Mouse (Mus musculus) adrenal gland, adult 18-20 months (tissue): ENCODE measurements around the gene Mettl24. TPM values are rescaled to one million over a fixed set of nuclear protein-coding genes. Genes with fewer than 3 reads are reported as not detected.
"Not testable (repeated sequence)": the region's sequence is repeated elsewhere in the genome, so short reads cannot be mapped to it uniquely, and the experiment has no call there.

Experiments
- DNase-seq, 2 experiments: peaks; one replicate each; pipeline ENCODE4 v3.0.0; 2021 to 2022; ENCODE audit warnings: low spot score in 2 of 2
- total RNA-seq, 2 experiments: library from RNA; stranded (reverse); gene quantifications; 1 replicate in 1 of 2; 2 replicates in 1 of 2; pipeline ENCODE4 v1.2.3; 2021

The Mettl24 gene
- total RNA-seq, 2 experiments from 2014 or later: 6.5 to 7.3 TPM

DNA sequence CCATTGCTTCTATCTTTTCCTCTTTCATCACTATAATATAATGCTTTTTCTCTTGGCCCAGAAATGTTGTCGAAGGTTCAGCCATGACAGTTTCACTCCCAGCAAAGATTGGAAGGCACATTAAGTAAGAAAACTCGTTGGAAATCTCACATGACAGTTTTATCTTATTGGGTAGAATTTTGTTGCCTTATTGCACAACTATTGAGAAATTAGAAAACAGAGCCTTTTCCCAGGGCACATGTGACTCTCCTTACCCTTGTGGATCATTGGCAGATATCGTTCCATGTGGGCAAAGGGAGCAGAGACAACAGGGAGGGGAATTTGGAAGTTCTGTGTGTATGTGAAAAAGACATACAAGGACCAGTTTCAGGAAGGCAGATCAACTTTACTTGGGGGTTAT is 107.3 kb downstream of the Mettl24 start:
- DNase-seq: no peak

DNA sequence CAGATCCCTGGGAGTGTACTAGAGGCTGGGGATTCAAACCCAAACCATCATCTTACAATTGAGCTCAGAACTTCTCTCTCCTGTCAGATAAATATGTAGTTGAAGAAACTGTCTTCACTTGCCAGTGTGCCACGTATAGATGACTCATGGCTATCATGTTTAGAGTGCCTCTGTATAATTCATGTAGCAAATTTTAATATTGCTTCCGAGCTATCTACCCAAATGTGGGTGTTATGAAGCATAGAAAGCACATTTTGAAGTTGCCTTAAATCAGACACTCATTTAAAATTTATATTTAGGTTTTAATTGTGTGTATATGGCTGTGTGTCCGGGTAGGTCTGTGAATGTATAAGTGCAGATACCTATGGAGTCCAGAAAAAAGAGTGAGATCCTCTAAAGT is 109.0 kb downstream of the Mettl24 start:
- DNase-seq: no peak

DNA sequence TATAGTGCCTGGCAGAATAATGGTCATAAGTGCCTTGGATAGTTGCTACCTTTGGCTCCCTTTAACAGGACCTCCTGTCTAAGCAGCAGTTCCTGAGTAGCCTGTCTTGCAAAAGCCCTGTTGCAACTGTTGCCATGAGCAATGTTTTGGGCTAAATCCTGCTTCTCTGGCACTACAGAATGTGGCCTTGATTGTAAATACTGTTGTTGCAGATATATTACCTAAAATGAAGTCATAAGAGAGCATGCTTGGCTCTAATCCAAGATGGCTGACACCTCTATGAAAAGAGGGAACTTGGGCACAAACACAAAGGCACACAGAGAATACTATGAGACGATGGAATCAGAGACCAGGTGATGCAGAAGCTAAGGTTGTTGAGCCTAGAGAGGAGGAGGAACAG is 122.1 kb downstream of the Mettl24 start:
- no peak for DNase-seq

DNA sequence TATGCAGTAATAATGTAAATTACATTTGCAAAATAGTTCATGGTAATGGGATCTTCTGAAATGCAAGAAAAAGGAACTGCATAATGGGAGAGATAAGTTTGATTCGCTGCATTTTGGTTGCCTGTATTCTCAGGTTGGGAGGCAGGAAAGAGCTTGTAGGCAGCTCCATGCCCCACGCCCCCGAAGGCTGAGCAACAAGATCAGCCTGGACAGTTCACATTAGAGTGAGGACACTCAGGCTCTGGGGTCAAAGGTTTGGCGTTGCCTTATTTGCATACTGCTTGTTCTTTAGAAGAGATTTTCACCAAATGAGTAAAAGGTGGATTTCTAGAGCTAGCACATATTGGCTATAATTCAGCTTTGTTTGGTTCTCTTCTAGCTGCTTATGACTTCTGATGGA is 123.1 kb downstream of the Mettl24 start:
- no peak for DNase-seq

DNA sequence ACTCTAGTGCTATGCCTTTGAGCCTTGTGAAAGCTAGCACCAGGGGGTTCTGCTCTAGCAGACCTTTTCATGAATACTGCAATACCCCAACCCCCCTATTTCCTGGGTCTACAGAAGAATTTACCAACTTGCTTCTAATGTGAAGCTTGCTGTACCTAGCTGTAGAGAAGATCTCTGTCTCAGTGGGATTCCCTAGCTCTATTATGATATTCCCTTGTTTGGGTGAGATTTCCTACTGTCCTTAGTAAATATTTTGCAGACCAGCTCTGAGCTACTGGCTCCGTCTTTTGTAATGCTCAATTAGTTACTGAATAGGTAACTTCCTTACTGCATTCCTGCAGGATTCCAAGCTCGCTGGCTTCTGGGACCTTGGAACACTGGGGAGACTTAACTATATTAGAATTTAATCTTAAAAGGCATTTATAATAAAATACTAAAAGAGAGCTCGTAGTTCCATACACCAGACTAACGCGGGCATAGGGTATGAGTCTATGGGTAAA is 126.4 kb downstream of the Mettl24 start:
- not testable (repeated sequence) for DNase-seq

DNA sequence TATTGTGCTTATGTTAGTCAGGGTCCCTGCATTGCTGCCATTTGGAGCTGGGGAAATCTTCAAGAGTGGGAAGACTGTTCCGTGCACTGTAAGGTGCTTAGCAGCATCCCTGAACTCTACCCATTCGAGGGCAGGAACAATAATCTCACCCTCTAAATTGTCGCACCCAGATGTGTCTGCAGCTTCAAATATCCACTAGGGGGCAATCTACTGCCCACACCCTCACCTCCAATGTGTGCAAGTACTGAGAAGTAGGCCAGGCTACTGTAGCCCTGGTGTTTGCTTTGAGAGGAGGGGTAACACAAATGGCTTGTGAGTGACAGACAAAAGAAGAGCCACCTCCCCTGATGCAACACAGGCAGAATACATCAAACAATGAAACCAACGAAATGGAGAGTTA is 130.5 kb downstream of the Mettl24 start:
- no peak for DNase-seq

DNA sequence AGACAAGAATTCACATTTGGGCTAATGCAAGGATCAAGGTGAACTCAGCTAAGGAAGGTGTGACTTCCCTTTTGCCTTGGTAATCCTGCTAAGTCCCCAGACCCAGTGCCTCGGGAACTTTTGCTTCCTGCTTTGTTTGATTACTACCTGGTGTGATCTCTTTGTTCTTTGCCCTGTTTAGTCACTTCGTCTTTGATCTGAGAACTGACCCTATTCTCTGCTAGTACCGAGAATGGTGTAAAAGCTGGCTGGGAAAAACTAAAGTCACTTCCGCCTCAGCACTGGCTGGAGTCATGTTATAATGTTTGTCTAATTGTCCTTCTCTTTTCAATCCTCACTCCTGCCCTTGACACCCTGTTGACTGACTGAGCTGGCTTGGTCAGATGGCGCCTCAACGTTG is 133.4 kb downstream of the Mettl24 start:
- DNase-seq: no peak

DNA sequence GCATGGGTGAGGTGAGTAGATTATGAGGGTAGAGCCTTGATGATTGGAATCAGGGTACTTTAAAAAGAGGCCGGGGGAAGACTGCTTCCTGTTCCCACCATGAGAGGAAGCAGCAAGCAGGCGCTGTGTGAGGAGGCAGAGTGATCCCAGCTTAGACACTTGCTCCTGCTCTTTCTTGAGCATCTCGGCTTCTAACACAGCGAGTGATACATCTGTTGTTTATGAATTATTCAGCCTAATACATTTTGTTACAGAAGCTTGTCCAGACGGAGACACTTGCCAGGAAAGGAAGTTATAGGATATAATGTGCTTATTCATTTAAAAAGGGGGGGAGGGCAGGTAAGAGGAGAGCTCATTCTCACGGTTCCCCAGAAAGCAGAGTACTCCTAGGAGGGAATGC is 142.9 kb downstream of the Mettl24 start:
- no peak for DNase-seq

DNA sequence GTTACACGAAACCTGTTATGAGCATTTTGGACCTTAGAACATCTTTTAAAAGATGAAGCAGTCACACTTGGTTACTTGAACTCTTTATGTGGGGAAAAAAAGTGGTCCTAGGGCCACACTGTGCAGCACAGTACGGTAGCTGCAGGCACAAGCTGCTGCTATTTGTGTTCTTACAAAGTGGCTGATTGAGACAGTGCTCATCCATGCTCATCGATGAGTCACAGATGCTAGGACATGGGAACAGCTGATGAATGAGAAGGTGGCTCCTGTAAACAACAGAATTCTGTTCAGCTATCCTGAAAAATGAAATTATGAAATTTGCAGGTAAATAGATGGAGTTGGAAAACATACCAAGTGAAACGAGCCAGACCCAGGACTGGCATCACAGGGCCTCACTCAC is 144.6 kb downstream of the Mettl24 start:
- DNase-seq: no peak

DNA sequence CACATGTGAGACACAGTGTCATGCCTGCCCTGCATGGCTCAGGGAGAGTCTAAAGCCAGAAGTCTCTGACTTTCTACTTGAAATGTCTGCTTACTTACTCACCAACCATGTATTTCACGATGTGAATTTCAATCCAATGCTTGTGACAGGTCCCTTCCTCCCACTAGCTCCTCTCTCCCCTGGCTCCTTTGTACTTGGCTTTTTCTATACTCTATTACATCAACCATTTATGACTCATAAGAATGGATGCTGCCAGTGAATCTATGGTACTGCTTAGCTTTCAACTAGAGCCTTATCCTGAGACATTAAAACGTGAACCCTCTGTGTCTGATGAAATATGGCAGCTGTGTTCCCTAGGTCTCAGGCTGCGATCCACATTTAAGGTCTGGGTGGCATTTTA is 147.2 kb downstream of the Mettl24 start:
- no peak for DNase-seq

DNA sequence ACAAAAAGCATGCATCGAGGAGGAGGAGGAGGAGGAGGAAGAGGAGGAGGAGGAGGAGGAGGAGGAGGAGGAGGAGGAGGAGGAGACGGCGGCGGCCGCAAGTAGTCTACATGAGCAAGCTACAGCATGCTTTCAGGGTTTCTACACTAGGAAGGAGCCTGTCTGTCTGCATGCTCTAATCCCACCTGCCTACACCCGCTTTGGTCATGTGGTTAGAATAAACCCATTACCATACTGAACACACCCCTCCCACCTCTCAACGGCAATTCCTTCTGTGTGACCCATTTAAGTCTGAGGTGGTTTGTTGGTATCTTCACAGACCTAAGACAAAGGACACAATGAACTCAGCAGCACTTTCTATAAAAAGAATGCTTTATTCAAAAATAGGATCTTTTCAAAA is 148.2 kb downstream of the Mettl24 start:
- no peak for DNase-seq

DNA sequence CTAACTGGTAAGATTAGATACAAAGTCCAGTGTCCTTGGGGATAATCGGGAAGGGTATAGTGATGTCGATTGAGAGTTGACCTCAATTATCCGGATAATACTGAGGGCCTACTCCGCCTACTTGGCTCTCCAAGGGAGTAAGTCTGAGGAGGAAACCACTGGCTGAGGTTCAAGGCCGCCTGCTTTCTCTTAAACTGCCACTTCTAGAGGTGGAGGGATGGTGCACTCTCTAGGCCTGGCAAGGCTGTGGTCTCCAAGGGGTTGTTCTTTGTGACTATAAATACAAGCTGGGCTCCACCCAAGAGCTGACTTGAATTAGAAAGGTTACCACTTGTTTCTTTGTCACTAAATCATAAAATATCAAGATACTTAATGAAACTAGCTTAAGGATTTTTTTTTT is 157.0 kb downstream of the Mettl24 start:
- DNase-seq: no peak

DNA sequence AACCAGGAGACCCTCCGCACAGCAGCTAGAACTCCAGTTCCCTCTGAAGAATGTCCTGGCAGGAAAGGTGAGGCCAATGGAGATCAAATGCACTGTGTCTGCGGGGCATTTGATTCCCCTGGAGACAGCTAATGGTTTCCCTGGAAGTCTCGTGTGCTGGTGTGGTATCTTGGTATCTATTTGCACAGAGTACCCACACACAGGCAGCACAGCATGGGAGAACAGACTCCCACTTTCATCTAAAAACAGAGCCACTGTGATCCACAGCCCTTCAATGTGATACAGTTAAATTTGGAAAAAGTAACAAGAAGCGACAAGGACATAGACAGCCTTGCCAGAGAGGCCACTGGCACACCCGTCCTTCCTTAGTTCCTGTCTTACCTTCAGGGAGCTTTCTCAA is 160.8 kb downstream of the Mettl24 start:
- no peak for DNase-seq

DNA sequence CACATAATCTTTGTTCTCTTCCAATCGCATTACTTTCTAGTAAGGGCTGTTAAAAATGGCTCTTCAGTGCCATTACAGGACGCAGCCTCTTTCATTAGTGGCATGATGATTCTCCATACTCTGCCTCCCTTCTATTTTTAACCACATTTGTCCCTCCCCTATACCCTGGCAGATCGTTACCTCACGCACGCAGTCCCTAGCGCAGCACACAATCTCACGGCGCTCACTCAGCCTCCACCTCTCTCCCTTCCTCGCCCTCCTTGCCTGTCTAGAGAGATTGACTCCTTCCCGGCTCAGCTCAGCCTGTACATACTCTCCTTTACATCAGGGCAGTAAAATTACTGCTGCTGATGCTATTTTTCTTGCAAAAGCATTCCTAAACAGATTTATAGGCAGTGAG is 161.5 kb downstream of the Mettl24 start:
- no peak for DNase-seq

DNA sequence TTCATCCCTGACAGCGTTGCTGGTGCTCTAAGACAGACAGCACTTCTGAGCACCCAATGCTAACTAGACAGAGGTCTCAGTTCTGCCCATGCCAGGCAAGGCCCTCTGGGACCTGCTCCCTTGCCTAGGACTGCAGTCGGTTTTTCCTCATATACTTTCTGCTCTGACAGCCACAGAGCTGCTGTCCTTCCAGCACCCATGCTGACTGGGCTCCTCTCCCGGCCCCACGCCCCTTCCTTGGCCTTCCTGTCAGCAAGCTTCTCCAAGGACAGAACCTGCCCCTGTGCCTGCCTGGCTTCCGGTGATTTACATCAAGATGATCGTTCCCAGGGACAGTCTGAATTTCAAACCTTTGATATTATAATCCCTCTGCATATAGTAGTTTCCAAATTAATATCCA is 162.5 kb downstream of the Mettl24 start:
- DNase-seq: no peak

DNA sequence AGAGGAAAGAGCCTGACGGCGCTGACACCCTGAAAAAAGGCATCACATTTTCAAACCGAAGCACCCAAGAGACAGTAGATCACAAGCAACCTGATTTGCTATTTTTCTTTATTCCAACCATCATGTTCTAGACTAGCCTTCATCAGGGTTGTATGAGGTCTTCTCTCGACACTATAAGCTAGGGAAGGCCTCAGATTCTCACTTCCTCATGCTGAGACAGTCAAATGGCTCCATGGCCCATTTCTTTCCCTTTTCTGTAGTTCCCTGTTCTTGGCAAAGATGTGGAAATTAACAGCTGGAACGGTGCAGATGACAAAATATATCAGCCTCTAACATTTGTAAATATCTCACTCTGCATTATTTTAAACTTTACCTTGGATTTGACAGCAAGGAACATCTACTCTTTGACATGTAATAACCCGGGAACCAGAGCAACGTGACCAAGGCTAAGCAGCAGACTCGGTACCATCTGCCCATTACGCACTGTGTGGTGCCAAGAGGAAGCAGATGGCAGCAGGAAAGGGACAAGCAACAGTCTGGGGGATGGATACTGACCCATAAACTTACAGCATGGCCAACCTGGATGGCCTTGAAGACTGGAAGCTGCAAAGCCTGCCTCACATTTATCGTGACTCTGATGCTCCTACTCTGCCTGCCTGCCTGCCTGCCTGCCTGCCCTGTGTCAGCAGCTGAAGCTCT is 164.2 kb downstream of the Mettl24 start:
- no peak for DNase-seq

DNA sequence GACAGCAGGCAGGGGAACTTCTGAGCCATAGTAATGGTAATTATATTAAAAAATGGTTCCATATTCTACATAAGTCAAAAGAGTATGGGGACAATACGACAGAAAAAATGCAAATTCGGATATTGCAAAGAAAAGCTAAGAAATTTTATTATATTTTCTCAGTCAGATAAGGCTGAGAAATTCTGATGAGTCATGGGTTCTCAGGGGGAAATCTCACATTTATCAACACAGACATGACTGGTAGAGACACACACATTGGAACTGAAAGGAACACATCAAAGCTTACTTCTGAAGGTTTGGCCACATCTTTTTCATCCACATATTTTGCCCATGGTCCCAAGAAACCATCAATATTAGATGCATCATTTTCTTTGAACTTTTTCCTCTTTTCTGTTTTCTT is 167.6 kb downstream of the Mettl24 start:
- no peak for DNase-seq

DNA sequence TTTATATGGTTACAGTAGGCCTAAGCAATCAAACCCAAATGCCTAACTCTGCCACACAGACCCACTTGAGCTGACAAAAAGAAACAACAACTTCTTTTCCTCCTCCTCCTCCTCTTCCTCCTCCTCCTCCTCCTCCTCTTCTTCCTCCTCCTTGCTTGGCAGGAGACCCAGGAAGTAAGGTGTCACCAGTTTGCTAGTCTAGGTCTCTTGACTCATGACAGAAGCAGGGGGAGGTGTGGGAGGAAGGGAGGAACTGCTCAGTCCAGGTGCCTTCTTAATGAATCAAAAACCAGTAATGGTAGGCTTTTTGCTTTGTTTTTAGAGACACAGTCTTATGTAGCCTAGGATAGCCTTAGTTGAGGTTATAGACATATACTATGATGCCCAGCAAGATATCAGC is 168.1 kb downstream of the Mettl24 start:
- no peak for DNase-seq

DNA sequence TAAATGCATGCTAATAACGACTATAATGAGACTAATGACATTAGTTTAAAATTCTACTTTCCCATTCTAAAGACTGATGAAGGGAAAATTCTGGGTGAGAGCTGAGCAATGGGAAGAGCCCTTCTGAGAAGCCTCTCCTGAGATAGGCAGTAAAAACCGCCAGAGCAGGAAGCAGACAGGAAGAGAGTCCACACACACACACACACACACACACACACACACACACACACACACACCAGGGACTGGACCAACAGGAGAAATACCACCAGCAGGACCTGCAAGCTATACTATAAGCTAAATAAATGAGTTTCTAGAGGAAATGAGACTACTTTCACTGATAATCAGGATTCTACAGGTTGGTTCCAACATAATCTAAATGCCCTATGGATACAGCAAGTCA is 172.5 kb downstream of the Mettl24 start:
- no peak for DNase-seq

DNA sequence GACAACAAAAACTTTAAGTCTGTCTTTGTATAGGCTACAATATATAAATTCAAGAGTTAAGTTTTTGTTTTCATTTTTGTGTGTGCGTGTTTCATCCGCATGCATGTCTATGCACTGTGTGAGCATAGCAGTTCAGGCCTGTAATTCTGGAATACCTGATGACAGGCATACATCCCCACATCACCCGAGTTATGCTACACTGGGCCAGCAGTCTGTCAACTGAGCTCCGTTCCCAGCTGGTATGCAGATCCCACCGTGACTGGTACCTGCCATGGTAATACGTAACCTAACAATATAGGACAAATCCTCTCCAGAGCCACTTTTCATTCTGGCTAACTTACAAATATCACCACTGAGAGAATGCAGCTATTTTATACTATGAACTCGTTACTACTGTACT is 173.6 kb downstream of the Mettl24 start:
- DNase-seq: no peak

DNA sequence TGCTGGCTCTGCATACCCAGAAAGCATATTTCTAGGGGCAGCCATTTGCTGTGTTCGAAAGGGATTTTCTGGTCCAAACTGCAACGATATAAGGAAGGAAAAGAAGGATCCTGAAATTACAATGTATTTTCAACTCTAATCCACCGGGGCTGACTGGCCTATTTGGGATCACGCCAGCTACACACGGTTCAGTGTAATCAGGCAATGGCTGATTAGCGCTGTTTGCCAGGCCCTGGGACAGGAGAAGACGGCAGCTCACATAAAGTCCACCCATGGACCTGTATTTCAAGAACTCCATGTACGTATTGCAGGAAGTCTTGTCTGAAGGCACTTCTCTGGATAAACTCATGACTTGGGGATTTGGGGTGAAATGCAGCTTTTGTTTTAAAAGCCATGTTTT is 174.5 kb downstream of the Mettl24 start:
- no peak for DNase-seq
